Mouse (Mus musculus): ENCODE measurements around the gene Cyp3a59. TPM values are rescaled to one million over a fixed set of nuclear protein-coding genes. Genes with fewer than 3 reads are reported as not detected.
"Not testable (repeated sequence)": the region's sequence is repeated elsewhere in the genome, so short reads cannot be mapped to it uniquely, and the experiment has no call there.

Cyp3a59 gene
- not detected for total RNA-seq (2021)

DNA sequence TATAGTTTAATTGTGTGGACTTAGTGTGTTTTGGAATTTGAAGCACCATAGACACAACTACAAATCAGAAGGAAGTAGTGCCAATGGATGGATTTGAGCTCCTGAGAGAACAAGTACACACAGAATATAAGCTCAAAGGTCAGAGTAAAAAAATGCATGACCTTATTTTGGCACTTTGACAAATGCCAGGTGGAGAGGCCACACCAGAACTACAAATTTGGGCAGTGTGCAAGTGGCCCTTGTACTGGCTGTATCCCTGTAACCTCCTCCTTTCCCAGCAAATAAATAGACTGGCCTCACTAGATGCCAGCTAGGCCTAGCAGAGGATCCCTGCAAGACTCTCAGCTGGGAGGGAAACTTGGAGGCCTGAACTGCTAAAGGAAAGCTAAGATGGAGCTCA is at the start of gene Cyp3a59:
TSS of gene Cyp3a59 (plus strand) at position 313 of the 400 bp plus-strand sequence.
- DNase-seq (ENCODE audit: low spot score); intact Hi-C loops (cut with DNase I): not testable (repeated sequence)

DNA sequence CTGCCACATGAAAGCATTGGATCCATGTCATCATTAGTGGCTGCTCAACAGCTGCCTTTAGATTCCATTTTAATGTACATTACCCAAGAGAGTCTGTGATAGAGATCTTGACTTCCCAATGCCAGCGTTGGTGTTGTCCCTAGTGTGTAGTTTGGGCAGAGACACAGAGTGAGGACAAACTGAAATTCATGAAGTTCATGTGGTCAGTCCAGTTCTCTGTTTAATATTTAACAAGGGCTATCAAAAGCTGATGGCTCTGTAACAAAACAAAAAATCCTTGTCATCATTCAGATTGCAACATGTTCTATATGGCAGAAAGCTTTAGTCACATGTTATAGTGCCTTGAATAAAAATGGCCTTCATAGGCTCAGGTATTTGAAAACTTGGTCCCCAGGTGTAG is 9.0 kb upstream of the Cyp3a59 start:
- intact Hi-C loops (cut with DNase I), result no loop called here
- DNase-seq (ENCODE audit: low spot score), result no peak

GRCm38 (mm10) chr5:146147903-146148302 is 68.8 kb downstream of the Cyp3a59 start:
- DNase-seq (ENCODE audit: low spot score), result no peak
- intact Hi-C loops (cut with DNase I), result no loop called here

DNA sequence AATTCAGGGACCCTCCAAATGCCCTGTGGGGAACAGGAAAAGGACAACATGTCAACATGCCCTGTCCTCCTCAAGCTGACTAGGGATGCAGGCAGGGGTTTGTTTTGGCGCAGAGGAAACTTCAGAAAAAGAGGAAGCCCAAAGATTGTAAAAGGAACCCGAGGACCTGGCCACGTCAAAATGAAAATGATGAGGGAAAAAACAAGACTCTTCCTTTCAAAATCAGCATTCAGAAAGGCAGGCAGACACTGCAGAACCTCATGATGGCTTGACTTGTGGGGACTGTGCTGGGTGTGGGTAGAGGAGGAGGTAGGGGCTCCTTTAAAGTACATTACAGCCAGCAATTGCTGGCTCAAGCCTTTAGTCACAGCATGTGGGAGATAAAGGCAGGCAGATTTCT is 71.4 kb downstream of the Cyp3a59 start:
- intact Hi-C loops (cut with DNase I), result no loop called here
- DNase-seq (ENCODE audit: low spot score), result no peak

DNA sequence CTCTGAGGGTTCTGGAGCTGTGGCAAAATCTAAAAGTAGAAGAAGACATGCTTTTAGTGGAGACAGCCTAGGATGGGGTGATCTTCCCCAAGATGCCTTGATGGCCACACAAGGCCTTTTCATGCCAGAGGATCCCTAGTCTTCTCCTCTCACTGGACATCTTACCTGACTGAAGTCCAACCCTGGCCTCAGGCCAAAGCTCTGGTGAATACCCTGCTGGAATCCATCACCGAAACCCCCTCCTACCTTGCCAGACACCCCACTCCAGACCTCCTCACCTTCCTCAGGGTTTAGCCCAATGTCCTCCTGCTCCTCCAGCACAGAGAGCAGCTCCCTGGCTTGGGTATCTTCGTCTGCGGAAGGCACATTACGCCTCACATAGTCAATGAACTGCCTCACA is 79.3 kb downstream of the Cyp3a59 start:
- intact Hi-C loops (cut with DNase I); DNase-seq (ENCODE audit: low spot score): not testable (repeated sequence)

DNA sequence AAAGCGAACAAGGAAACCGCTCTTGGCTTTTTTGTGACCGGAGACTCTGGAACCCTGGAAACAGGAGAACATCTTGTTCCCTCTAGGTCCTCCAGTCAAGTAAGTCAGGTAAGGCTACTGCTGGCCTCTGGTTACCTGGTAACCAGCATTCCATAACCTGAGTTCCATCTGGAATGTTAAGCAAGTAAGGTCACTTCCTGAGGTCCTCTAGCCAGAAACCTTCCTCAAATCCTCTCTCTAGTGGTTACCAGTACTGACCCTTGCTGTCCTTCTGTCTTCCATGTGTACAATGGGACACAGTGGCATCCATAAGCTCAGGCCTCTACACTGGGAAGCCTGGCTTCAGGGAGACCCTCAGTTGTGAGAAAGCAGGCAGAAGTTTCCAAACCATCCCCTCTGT is 81.4 kb downstream of the Cyp3a59 start, which contains the start of gene Gm5565:
TSS of gene Gm5565 (minus strand) at position 101 of the 400 bp plus-strand sequence.
- DNase-seq (ENCODE audit: low spot score); intact Hi-C loops (cut with DNase I): not testable (repeated sequence)

Other genes starting within 250 kb of the Cyp3a59 start
- not detected for gene Cyp3a11, start 199.3 kb upstream of the Cyp3a59 start, total RNA-seq (2021)
- not detected for gene Cyp3a25, start 69.6 kb upstream of the Cyp3a59 start, total RNA-seq (2021)
- not detected for gene Gm5565, start 81.3 kb downstream of the Cyp3a59 start, total RNA-seq (2021)
- gene Gm6309, start 91.5 kb downstream of the Cyp3a59 start, total RNA-seq (2021), result not detected
- under 1 TPM; 0.44 to 0.64 TPM for gene 1700001J03Rik, start 106.0 kb downstream of the Cyp3a59 start, total RNA-seq (2021)
- 10 to 100 TPM; 36.8 to 40.5 TPM for gene Rnf6, start 142.3 kb downstream of the Cyp3a59 start, total RNA-seq (2021)
- gene Cdk8, start 152.0 kb downstream of the Cyp3a59 start, total RNA-seq (2021), result 10 to 100 TPM; 15.5 to 18.9 TPM